Mouse (Mus musculus) megakaryocyte progenitor cell, adult 5-6 weeks (primary cell): Measurements from ENCODE around the gene Plaur. TPM values are rescaled to one million over a fixed set of nuclear protein-coding genes. Genes with fewer than 3 reads are reported as not detected.
A peak's percentile ranks its signal among the peaks of the same experiment; 100 is the strongest.

Experiments used
- ATAC-seq: replicated peaks from 2 replicates; pipeline ENCODE4 v1.8.0; 2016; ENCODE audit warnings: mild to moderate bottlenecking, moderate TSS enrichment, inconsistent platforms; ENCODE audit not compliant: poor library complexity
- total RNA-seq, 2 experiments: library from RNA; stranded (forward) in 1 of 2; stranded (reverse) in 1 of 2; fragments of 157-497, 149-512 nt in 1 of 2; fragments of 200-1000 nt in 1 of 2; gene quantifications; 2 replicates each; pipeline versions ENCODE4 v1.2.3 to v1.2.4; 2015 to 2017

The Plaur gene
- total RNA-seq, 2 experiments from 2014 or later = 17.9 to 27.6 TPM

GRCm38 (mm10) chr7:24445266-24445926, 16.9 kb upstream of the Plaur start:
- peak; percentile 39 for ATAC-seq

GRCm38 (mm10) chr7:24446697-24447340, 15.5 kb upstream of the Plaur start:
- ATAC-seq = no peak

DNA sequence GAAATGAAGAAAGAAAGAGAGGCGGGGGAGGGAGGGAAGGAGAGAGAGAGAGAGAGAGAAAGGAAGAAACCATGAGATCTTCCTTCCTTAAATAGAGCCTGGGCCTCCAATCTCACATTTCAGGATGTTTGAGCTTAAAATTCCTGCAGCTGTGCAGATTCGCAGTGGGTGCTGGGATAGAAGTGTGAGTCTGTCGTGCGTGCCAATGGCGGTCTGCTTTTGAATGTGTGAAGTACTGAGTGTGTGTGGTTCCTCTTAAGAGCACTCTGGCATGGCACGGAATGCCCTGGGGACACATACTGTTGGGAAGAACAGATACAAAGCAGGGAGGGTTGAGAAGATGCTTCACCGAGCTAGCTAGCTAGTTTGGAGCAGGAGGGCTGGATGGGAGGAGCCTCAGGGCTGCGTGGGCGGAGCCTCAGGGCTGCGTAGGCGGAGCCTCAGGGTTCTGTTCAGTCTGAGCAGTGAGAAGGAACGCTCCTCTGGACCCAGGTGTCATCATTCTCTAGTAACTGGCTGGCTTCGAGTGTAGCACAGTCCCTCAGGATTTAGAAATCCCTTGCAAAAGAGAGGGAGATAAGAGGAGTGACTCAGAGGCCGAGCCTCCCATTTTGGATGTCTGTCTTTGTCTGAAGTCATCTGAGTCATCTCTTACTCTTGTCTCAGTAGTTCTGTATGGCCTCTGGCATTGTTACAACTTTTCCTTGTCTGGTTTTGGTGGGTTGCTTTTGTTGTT, 13.3 kb upstream of the Plaur start:
- ATAC-seq = peak; percentile 21

GRCm38 (mm10) chr7:24450585-24451017, 11.7 kb upstream of the Plaur start:
- peak; percentile 69 for ATAC-seq

DNA sequence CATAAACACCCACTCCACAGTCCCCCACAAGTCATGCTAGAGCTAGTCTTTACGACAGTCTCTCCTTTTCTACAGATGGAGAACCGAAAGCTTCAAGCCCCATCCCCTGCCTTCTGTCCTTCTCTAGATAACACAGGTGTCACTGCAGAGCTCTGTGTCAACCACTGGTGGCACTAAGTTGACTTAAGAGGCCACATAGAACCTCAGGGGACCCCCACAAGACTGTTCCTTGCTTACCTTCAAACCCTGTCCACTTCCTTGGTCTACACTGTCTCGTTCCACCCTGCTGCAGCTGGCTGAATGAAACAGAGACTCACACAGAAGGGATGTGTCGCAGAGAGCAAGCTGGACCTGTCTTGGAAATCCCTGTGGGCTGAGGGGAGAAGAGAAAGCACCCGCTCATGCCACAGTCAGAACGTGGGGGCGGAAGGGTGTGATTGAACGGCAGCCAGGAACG, 10.4 kb upstream of the Plaur start, which contains the start of gene Irgc1:
Irgc1 (minus strand) TSS at position 443 of the 457 bp plus-strand sequence.
- ATAC-seq = 0 out of 2 replicates have a peak, but pooled peaks have one; percentile 21

DNA sequence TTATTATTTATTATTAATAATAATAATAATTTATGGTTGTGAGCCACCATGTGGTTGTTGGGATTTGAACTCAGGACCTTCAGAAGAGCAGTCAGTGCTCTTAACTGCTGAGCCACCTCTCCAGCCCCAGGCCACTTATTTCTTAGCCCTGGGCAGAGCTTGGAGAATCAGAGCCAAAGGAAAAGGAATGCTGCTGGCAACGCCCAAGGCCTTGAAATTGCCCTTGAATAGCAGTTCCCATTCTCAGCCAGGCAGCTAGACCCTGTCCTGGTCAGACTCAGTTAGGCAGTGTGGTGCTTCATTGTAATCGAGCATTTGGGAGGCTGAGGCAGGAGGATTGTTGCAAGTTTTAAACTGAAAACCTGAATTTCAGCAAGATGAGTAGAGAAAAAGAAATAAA, 8.1 kb upstream of the Plaur start:
- ATAC-seq = no peak

DNA sequence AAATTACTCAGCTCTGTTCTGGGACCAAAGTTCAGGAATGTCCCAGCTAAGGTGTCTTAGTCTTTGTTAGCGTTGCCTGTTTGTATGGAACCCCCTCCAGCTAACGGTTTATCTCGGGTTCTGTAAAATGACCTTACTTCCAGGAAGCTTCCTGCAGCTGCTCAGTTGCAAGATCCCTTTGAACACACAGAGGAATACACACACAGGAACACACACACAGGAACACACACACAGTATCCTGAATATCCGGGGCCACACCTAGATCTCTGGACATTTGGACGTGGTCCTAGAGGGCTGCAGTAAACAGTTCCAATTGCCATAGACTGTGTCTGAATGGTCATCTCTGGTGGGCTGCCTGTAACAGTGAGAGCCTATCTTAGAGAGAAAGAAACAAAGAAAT, 6.6 kb upstream of the Plaur start:
- no peak for ATAC-seq

DNA sequence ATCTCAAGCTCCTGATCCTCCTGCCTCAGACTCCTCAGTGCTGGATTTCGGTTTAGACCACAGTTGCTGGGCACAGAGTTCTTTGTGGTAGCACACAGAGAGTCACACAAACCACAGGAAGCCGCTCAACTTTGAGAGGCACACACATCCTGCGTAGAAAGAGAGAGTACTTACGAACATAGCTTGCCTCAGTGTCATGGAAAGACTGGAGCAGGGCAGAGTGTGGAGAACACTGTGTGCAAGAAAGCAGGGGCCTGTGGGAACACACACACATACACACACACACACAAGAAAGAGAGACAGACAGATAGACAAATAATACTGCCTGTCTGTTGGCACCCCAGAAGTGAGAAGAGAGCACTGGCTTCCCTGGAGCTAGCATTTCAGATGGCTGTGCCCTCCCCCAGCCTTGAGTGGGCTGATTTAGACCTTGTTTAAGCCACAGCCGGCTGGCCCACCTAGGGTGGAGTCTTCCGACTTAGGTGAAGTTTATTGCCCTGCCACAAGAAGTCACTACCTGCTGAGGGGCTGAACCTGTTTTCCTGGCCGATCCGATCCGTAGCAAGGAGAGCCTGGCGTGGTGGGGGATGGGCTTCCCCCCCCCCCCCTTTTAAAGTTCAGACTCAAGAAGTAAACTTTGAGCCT, 4.4 kb upstream of the Plaur start:
- ATAC-seq = peak; percentile 74

GRCm38 (mm10) chr7:24459440-24459839, 2.8 kb upstream of the Plaur start:
- no peak for ATAC-seq

- peak; percentile 17; the same call in 1 of the 2 replicates for ATAC-seq
Measured at GRCm38 (mm10) chr7:24459843-24460242, 2.4 kb upstream of the Plaur start.

GRCm38 (mm10) chr7:24461376-24462051, 770 bp upstream of the Plaur start:
- ATAC-seq = no peak; the same call in 1 of the 2 replicates

- ATAC-seq = peak; percentile 35
Measured at GRCm38 (mm10) chr7:24466835-24467234, 4.6 kb downstream of the Plaur start.

DNA sequence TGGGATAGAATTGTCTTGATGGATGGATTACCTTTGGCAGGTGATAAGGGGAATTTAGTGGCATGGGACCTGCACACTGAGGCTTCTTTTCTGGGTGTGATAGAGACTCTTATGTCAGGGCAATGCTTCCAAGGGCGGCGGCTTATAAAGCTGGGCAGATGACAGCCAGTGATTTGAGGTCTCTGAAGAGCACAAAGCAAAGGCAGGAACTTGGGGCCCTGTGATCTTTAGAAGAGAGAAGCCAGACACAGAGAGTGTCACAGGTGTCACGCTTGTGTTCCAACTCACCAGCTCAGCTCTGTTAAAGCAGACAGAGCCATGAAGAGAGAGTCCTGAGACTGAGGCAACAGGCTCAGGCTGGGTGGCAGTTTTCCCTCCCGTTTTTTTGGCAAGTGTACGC, 5.6 kb downstream of the Plaur start:
- no peak for ATAC-seq

GRCm38 (mm10) chr7:24469126-24469525, 6.8 kb downstream of the Plaur start:
- no peak for ATAC-seq

- ATAC-seq = no peak
Measured at GRCm38 (mm10) chr7:24470356-24470755, 8.1 kb downstream of the Plaur start.

DNA sequence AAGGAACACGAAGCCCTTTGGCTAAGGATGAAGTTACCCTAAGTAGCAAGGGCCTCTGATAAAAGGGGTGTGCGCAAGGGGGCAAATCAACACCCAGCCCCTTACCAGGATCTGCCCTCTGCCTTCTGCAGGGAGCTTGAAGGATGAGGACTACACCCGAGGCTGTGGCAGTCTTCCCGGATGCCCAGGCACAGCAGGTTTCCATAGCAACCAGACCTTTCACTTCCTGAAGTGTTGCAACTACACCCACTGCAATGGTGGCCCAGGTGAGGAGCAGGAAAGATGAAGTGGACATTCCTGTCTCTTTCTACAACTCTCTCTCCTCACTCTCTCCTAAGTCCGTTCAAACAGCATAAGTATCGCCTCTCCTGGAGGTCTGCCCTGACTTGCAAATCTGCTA, 10.2 kb downstream of the Plaur start:
- no peak for ATAC-seq

GRCm38 (mm10) chr7:24472937-24473336, 10.7 kb downstream of the Plaur start:
- peak; percentile 67 for ATAC-seq

DNA sequence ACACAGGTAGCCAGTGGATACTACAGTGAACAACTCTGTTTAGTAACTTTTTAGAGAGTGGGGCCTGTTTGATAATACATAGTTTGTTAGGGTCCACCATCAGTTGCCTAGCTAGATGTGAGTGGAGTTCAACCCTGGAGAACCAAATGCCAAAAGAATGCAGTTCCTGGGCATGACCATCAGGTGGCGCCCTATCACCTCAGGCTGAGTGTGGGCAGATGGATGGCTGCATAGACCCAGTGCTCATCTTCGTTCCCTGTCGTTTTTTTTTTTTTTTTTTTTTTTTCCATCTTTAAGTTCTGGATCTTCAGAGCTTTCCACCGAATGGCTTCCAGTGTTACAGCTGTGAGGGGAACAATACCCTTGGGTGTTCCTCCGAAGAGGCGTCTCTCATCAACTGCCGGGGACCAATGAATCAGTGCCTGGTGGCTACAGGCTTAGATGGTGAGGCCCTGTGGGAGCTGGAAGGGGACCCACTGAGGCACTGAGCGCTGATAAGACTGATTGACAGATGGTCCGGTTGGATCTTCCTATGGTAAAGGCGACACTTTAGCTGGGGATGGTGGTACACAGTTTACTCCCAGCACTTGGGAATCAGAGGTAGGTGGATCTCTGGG, 11.7 kb downstream of the Plaur start:
- peak; percentile 89 for ATAC-seq

- ATAC-seq = no peak
Measured at GRCm38 (mm10) chr7:24474811-24475506, 12.7 kb downstream of the Plaur start.
